Mouse (Mus musculus) CD4-positive helper T cell, adult 2 months (primary cell): ENCODE measurements at regions not wholly inside any gene's neighbourhood (a gene's known extent, or its start where the extent isn't known, plus 50 kb on each side); places are given as distances from the start of the nearest gene placed in this dataset.
A peak's percentile ranks its signal among the peaks of the same experiment; 100 is the strongest.

ENCODE experiments used
- DNase-seq: peaks from one replicate; pipeline ENCODE4 v3.0.0-alpha.2; 2012; ENCODE audit warnings: low read depth, missing footprints, low spot score

DNA sequence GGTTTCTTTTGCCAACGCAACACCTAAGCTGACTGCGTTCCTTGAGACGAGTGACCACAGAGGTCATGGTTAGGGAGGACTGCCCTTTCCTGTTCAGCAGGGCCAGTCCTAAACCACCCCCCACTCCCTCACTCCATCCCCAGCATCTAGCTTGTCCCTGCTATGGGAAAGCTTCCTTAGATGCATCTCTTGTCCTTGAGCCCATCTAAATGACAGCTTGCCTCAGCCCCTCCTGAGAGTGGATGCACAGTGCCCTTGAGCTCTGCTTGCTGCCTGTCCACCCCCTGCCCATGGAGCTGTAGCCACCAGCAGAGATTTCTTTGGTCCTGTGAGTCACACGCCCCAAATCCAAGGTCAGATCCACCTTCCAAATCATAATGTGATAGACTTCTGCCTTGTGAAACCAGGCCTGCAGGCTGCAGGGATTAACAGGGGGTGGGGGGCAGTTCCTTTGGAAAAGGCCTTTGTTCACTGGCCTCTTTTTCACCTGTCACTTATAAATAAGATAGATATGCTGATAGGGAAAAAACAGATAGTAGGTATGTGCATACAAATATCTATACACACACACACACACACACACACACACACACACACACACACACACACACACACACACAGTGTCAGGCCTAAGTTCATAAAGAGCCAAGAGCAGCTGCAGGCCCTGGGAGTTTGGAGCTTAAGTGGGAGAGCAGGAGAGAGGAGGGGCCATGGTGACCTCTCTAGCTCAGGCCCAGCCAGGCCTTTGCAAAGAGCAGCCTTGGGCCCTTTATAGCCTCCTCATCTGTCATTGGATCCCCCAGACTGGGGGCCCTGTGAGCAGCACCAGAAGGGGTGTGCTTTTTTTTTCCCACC, 56.4 kb upstream of the Adra2c start:
- no peak for DNase-seq

DNA sequence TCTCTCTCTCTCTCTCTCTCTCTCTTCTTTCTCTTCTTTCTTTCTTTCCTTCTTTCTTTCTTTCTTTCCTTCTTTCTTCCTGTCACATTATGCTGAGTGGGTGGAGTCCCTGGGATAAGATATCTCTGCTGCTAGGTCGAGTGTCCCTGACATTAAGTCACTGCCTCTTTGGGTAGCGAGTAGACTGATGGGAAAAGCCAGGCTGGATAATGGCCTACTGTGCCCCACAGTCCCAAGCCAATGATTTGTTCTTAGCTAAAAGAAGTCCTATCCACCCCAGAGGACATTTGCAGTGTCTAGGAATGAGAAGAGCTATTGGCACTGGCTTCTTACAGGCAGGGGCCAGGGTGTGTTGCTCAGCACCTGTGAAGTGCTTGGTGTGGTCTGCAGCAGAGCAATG, 61.8 kb upstream of the Adra2c start:
- no peak for DNase-seq

DNA sequence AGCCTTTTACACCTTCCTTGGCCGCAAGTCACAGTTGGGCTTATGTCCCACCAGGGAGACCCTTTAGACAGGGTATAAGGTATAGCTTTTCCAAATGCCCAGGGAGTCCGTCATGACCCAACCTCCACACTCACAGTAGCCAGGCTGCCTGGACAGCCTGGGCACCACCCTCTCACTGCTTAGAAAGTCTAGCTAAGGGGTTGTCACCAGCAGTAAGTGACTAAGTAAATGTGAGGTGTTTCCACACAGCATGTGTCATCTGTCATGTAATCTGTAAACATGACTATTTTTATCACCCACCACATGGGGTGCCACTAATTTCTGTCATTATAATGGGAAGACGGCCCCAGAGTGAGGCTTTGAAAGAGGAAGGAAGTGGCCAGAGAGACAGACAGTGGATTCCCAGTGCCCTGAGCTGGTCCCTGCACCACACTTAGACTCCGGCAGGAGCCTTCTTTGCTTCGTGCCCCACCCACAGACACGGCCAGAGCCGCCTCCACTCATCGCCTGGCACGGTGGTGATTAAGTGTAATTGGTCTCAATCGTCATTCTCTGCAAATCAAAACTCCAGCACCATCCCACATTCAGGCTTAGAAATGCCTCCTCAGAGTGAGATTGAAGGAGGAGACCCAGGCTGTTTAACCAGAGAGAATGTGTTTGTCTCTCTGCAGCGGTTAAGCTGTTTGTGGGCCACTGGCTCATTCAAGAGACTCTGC, 62.5 kb upstream of the Adra2c start:
- DNase-seq: no peak

DNA sequence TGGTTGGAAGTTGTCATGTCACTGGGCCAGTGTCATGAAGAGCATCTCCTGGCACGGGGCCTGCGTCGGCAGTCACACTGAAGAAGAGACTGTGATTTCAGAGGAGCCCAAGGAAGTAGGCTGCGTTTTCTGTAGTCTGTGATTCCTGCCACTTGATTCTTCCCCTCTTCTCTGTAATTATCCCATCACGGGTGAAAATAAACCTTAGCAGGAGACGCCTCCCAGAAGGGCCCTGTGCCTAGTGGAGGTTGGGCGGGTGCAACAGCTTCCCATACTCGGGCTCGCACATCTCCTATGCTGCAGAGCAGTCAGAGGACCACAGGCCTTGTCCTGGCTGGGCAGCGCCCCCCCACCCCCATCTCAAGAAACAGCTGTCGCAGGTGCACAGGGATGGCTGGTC, 63.1 kb upstream of the Adra2c start:
- no peak for DNase-seq

DNA sequence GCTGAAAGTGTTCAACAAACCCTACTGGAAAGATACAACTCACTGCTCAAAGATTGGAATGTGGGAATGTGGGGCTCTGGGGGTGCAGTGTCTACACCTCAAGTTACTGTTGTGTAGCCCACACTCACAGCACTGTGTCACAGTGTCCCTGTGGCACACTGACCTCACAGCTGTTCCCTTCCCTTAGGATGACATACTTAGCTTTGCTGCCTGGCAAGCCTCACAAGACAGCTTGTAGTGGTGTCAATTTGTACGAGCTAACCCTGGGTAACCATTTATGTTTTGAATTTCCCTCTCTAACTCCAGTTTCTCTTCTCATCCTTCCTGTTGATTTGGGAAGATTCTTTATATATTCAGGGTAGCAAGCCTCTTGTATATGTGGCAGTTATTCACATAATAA, 68.8 kb upstream of the Adra2c start:
- no peak for DNase-seq

DNA sequence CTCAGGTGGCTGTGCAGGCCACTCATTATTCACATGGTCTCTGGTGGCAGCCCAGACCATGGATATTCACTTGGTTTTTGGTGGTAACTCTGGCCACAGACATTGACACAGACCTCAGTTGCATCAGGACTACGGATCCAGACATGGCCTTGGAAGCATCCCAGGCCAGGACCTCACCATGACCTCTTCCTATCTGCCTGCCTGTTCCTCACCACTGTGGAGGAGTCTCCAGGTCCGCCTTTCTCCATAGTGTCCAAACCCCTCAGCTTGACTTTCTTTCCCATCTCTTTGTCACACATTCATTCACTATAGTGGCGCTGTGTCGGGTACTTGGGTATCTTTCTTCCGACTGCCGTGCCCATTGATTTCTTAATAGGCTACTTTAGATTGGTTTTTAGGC, 74.1 kb upstream of the Adra2c start:
- DNase-seq: no peak

DNA sequence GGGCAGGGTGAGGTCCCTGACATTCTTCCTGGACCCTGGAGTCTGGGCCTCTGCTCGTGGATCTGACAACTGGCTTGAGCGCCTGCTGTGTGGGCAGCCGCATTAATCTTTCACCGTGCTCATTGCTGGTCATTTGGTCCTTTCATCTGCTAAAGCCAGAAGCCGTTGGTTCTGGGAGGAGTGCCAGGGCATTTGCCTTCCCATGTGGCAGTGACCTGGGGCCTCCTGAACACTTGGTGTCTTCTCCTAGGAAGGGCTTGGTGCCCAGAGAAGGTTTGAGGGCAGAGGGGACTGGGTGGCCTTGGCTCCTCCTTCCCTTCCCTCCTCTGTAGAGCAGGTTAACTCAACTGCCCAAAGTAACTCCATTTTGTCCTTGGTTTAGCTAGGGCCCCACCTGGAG, 79.7 kb upstream of the Adra2c start:
- DNase-seq: no peak

DNA sequence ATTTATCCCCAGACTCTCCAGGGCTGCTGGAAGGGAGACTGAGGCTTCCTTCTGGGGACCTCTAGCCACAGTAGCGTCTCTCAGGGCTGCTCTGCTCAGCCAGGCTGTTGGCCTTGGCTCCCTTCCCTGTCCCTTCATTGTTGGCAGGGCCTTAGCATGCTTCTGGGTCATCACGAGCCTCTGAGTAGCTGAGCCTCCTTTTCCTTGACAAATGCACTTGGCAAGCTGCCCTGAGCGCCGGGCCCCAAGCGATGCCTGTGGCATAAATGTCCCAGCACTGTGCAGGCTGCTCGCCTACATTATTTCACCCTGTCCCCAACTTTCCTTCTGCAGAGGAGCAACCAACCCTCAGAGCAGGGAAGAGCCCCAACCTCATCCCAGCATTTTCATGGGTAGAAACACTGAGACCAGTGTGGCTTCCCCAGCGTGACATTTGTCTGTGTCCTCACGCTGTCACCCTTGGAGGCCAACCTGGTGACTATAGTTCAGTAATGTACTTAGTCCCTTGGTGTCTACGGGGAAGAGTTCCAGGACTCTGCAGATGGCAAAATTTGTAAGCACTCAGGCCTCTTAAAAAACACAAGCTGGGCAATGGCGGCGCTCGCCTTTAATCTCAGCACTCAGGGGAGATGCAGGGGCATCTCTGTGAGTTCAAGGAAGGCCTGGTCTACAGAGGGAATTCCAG, 83.7 kb upstream of the Lrpap1 start:
- no peak for DNase-seq

DNA sequence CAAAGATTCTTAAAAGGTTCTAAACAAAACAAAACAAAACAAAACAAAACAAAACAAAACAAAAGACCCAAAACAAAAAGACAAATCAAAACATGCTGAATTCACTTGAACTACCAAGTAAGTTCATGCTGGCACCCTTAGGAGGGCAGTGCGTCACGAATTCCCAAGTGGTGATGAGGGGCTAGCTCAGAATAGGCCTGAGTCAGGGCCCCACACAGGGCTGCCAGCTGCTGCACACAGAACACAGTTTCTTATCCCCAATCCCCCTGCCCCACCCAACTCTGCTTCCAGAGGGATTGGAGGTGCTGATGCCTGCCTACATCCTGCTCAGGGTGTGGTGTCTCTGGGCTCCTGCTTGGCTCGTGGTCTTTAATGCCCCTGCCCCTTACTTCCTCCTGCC, 80.3 kb upstream of the Lrpap1 start:
- DNase-seq: no peak

DNA sequence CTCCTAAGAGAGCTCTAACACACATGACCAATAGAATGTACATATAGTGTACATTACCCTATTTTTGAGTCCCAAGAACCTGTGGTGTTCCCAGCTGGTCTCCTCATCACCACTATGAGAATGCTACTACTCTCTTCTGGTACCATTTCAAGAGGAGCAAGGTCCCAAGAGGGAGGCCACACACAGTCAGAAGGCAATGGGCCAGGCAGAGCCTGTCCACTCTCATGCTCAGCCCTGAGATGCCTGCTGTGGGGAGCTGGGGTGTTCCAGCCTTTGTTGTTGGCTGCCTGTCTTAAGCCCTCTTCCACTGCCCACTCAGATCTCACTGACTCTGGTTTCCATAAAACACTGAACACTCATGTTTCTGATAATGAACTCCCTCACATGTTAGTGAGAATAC, 79.7 kb upstream of the Lrpap1 start:
- DNase-seq: no peak

DNA sequence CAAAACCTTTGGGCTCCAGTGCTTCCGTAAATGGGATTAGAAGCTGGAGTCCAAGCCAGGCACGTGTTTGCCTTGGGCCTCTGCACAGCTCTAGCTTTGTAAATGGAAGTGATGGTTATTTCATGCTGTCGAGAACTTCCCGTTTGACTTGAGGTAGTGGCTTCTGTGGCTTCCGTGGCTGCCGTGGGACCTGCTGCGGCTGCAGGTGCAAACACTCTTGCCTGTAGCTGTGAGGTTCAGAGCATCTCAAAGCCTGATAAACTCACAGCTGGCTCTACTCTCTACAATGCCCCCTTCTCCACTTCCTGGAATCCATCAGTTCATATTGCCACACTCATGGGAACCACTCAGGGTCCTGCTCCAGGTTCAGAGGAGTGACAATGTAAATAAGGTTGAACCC, 77.9 kb upstream of the Lrpap1 start:
- DNase-seq: no peak

DNA sequence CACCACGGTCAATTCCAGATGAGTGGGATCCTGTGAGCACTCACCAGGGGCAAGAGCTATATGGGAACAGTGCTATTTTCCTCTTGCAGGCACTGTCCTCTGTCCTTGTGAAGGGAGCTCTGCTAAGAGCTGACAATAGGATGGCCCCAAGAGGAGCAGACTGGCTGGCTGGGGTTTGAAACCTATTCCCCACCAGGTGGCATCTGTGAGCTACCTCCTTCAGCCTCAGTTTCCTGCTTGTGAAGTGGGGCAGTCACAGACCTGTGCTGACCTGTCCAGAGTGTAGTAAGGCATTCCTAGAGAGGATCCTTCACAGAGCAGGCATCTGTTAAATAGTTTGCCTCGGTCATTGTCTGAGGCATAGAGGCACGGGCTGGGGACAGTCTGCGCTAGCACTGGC, 71.8 kb upstream of the Lrpap1 start:
- DNase-seq: peak; percentile 22

DNA sequence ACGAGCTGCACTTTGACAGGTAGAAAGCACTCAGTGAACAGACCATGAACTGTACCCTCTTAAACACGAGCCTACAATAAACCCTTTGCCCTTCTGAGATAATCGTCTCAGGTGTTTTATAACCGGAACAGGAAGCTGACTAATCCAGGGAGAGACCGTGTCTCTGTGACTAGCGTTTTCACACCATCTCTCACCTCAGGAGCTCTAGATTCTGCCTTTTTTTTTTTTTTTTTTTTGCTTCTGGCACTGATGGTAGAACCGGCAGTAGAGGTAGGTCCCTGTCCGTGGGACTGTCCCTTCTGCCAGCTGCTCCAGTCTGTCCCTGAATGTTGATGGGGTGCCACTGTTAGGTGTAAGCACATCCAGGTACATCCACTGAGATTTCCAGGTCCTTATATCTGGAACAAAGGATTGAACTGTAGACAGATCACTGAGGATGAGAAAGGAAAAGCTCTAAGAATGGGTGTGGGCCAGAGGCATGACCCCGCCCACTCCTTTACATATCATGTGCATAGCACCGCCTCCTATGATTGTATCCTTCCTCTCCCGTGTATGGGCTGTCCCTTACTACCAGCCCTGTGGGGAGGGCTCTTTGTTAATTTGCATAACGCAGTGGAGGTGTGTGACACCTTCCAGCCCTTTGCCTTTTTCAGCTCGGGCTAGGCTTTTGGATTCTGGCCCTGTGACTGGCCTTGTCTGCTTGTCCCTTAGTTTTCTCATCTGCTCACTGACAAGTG, 70.7 kb upstream of the Lrpap1 start:
- DNase-seq: peak; percentile 78

DNA sequence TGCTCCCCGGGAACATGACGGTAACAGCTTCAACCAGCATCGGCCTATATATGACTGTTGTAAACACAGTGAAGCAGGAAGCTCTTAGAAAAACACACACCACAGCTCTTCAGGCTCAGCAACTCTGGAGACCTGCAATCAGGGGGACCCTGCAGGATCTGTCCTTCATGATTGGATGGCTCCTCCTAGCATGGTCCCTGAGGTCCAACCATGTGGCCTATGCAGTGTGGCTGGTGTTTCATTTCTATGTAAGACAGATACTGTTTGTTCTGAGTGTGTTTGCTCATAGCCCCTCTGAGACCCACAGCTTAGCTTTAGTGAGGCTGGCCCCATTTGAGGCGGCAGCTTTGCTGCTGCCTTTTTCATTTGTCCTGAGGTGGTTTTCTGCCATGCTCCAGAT, 68.8 kb upstream of the Lrpap1 start:
- DNase-seq: no peak

DNA sequence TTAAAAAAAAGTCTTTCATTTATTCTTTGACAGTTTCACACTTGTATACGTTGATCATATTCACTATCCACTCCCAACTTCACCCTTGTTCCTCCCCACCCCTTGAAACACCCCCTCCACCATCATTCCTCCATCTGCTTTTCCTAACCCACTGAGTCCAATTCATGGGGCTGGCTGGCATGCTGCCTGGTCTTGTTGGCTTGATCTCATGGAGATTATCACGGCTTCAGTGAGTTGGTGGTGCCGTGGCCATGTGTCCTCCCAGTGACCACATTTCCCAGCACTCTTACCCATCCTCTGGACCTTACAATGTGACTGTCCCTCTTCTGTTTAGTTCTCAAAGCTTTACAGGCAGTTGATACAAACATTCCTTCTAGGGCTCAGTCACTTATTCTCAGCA, 65.8 kb upstream of the Lrpap1 start:
- DNase-seq: no peak

DNA sequence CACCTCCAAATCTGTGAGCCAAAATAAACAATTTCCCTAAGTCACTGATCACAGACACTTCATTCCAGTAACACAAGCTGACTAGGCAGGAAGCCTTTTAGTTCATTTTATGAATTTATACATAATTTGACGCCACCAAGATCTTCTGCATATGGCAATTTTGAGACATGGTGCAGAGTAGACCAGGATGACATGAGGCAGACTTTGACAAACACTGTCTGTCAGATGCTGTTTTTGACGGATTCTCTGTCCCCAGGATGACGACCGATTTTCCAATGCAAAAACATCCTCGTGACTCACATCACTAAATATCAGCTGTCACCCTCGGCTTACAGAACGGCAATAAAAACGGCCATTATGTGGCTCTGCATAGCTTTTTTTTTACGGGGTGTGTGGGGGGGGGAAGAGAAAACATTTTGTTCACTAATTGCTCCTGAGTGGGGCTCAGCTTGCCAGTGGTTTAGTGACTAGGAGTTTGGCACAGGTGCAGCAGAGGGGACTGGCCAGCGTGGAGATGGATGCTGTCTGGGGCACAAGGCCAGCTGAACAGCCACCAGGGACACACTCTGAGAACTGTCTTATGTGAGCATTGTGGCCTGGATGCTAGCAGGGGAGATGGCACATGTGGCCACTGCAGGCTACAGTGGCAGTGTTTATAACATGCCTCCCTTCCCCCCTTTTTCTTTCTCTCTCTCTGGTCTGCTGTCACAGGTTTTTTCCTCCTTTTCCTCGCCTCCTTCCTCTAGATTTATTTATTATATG, 65.0 kb upstream of the Lrpap1 start:
- DNase-seq: no peak

DNA sequence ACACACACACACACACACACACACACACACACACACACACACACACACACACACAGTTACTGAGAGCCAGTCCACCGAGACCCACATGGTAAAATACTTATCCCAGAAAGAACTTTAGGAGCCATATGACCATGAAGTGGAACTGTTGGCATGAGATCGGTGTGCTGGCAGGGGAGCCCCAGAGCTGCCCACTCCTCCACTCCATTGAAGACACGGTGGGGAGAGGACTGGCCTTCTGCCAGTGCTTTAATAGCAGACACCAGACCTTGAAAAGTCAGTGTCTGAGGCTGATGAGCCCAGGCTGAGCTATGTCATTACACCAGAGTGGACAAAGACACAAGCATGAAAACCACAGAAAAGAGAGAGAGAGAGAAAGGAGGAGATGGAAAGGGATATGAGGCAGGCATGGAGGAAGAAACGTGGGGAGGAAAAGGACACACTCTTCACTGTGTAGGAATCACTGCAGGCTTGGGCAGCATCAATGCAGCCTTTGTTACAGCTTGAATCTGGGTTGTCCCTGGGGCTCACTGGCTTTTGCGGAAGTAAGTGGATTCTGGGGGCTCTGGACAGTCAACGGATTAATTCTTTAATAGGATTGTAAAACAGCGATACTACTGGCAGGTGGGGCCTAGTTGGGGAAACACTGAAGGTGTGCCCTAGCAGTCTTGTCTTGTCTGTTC, 64.2 kb upstream of the Lrpap1 start:
- no peak for DNase-seq

DNA sequence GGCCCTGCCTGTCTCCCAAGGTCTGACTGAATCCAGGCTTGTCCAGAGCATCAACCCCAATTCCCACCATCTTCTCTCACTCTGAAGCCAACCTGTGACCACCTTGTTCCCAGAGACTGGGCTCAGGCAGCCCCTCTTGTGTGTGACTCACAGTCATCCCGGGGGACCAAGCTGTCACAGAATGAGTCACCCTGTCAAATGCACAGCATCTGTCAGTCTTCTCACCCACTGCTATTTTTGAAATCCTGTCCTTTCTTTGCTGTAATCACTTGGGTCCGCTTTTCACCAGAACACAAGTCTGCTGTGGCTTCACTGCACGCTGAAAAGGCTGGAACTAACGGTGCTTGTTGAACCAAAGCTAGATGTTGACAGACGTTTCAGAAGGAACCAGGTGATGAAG, 63.3 kb upstream of the Lrpap1 start:
- no peak for DNase-seq

DNA sequence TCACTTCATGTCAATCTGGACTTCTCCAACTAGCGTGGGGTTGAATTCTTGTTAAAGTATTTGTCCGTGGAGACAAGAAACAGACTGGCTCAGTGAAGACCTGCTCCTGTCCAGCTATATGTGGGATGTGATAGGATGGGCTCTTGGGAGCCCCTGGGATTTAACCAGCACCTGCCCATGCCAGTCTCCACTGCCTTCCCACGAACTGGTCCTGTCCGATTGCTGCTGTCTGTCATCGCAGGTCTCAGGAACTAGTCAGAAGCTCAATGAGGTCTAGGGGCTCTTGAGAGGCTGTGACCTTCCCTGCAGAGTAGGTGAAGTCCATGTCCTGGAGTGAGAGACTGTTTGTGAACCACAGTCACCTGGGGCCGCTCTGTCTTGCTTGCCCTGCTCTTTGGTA, 62.8 kb upstream of the Lrpap1 start:
- DNase-seq: no peak

DNA sequence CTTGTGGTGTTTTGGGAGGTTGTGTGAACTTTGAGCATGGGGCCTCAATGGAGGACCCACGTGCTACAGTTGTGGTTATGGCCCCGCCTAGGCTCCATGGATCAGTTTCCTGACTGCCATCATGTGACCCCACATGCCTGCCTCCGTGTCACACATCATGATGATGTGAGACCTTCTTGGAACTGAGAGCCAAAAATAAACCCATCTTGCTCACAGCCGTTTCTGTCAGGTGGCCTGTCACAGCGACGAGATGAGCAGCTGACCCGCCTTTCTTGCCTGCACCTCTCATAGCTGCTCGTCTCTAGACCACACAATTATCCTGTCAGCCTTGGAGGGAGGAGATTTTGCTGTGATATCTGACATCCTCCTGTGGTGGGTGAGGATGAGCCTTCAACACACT, 60.4 kb upstream of the Lrpap1 start:
- DNase-seq: peak; percentile 78

DNA sequence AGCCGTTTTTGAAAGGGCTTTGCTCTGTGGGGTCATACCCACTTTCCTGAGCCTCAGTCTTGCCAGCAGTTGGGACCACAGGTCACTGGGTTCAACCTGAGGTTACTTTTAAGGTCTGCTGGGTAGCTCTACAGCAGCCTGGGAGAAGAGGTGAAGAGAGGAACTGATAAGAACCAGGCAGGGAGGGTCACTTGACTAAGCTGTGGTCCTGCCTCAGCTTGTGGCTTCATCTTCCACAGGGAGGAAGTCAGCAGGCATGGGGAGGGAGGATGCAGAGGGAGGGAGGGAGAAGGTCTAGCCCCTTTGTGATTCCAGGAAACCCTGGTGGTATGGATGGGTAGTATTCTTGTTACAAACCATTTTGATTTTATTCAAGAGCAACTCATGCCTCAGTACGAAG, 59.9 kb upstream of the Lrpap1 start:
- DNase-seq: peak; percentile 24
